Mouse (Mus musculus) fat pad, adult 2 months (tissue): ENCODE results near the gene Acacb.

Experiments
- DNase-seq: peaks from one replicate; pipeline ENCODE4 v3.0.0-alpha.2; 2011; ENCODE audit warnings: low read depth, low spot score; ENCODE audit errors: extremely low read depth

Acacb gene

DNA sequence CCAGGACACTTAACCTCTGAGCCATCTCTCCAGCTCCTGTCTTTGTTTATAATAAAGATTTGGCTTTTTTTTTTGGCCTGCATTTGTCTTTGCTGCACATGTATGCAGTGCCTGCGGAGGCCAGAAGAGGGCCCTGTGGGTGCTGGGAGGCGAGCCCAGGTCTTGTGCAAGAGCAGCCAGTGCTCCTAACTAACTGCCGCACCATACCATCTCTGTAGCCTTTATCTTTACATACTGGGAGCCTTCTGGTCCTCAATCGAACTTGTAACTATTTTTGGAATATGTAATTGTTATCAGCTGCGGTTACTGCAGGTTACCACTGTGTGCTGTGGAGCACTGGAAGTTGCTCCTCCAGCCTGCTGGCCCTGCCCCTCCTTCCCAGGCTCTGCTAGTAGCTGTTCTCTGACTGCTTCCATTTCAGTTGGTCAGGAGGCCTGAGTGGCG lies 12.2 kb upstream of the Acacb start:
- DNase-seq: no peak

DNA sequence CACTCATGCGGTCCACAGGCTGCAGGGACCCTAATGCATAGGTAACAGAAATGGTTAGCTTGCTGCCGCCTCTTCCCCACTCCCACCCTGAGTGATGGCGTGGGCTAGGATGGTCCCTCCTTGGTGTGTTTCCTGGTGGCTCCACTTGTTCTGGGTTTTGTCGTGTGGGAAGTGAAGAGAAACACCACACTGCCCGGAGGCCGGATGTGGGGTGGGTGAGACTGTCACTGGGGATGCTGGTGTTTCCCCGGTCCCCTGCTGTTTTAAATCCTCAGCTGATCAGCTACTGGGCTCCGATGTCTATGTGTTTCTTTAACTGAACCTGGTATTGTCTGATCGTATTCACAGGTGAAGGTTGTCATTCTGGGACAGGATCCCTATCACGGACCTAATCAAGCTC lies 10.8 kb upstream of the Acacb start:
- no peak for DNase-seq

DNA sequence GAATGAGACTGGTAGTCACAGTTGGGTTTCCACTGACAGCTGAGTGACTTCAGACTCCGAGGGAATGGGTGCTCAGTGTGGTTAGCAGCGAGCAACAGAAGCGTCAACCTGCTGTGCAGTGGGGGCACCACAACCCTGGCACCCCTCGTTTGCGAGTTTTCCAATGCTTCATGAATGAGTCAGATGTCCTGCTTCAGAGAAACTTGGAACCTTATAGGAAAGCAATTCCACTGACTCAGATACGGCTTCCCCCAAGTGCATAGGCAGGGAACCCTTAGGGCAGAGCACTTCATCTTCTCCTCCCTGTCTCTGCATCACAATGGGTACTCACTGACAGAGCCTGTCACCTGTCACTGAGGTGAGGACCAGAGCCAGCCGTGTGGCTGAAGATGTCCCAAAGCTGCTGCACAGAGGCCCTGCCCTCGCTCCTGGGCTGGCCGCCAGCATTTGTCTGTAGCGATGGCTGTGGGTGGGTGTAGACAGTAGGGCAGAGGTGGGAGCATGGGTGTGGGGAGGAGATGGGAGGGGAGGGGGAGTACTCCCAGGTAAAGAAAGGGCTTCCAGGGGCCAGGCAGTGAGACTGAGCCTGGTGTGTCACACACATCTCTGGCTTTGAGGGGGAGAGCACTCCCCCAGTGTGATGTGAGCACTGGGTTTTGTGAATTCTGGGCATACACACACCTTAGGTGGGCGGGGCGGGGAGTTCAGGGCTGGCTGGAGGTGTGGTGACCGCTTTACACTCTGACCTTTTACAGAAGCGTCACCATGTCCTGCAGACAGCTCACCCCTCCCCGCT lies 8.7 kb upstream of the Acacb start:
- DNase-seq: no peak

DNA sequence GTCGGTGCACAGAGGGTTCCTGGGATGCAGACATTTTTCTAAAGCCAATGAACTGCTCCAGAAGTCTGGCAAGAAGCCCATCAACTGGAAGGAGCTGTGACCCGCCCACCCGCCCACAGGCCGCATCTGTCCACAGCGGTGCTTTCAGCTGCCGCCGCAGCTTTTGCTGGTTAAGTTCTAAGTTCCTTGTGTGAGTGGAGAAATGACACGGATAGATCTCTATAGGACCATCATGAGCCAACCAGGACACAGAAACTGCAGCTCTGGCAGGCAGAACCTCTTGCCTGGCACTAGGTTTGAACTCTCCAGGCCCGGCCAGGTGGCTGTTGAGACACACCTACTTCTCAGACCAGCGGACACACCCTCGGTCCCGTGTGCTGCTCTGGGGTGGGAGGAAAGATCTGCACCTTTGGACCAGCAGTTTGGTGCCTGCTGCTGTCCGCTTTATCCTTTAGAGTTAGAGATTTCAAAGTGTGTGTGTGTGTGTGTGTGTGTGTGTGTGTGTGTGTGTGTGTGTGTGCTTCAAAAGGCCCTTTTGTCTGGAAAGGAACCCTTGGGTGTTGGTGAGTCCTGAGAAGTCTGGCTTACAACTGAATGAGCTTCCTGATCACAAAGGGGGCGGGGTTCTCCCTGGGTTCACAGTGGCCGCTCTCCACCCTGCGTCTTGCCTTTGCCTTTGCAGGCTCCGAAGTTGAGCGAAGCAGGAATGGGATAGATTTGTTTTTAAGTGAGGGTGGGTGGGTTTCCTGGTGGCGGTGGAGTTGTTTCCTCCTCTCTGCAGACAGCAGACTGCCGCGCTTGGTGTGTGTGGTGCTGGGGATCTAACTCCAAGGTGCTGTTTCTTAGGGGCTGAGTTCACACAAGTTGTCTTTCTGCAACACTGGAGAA lies 7.8 kb upstream of the Acacb start:
- DNase-seq: no peak

DNA sequence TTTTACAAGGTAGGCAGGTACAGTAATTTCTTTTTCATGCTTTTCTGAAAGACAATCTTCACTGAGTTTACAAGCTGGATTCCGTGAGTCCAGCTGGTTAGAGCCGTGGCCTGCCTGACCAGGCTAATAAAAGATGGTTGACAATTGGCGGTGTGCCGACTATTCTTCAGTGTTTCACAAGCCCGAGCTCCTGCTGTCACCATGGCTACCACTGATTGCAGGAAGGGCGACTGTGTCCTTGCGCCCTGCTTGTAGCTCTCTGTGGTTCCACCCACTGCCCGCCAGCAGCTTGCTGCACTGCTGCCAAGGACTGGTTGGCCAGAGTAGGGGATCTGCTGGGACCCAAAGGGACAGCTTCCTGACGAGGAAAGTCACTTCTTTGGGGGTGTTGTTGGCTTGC lies 7.2 kb upstream of the Acacb start:
- DNase-seq: no peak

DNA sequence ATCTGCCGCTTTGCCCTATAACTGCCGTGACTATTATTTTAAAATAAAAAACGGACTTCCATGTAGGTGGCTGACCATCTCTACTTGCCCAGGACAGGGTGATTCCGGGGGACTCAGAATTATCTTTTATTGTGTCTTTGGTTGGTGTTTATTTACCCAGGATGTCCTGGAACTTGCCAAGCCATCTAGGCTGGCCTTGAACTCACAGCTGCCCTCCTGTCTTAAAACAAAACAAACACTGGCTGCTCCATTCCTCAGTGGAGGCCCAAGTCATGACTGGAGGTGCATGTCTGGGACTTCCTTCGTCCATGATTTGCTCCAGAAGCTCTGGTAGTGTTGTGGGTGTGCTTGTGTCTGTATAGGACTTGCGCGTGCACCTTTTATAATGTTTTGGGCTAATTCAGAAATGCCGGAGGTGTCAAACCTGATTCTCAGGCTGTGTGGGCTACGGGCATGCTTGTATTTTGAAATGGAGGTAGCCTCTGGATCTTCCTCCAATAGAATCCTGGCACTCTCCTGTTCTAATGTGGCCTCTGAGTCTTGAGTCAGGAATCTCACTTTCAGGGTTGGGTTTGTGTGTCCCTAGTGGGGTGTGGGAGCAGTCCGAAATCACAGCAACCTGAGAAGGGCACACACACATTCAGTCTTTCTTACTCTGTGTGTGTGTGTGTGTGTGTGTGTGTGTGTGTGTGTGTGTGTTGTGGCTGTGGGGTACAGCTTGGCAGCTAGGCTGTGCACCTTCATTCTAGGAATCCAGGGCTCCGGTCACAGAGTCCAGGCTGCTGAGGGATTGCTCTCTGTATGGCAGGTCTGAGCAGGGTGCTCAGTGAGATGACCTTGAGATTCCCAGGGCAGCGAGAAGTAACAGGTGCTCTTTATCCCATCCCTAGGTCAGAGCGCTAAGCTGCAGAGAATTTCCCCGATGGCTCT lies 973 bp downstream of the Acacb start:
- no peak for DNase-seq

DNA sequence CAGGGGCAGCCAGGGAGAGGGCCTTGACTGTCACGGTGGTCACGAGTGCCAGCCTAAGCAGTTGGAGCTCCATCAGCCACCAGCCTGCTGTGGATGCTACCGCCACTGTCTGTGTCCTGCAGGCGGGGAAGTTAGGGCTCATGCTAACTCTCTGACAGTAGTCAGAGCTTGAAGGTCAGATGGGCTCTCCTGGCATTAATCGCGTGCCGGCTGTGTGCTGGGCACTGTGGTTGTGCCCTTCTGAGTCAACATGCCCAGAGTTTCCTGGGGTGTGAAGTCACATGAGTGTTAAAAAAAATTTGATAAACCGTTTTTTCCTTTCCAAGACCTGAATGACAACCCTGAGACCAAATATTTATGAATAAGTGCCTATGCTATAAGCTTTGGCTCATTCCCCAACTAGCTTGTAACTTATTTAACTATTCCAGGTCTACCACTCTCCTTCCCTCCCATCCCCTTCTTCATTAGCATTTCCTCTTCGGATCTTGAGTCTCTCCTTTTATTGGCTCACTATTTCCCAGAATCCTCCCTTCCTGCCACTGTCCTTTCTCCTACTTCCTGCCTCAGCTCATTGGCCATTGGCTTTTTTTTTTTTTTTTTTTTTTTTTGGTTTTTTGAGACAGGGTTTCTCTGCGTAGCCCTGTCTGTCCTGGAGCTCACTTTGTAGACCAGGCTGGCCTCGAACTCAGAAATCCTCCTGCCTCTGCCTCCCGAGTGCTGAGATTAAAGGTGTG lies 6.2 kb downstream of the Acacb start:
- DNase-seq: no peak

DNA sequence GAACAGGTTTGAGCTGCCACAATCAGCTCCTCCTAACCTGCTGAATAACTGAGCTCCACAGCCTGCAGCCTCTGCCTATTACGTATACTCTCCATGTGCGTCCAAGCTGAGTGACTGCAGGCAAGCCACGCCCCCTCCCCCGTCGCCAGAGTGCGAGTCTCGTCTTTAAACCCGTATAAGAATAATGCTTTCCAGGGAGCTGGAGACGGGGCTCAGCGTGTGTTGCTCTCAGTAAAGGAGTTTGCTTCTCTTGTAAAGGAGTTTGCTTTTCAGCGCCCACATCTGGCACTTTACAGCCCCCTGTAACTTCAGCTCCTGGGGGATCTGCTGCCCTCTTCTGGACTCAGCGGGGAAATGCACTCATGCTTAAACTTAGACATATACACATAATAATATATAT lies 7.2 kb downstream of the Acacb start:
- no peak for DNase-seq

DNA sequence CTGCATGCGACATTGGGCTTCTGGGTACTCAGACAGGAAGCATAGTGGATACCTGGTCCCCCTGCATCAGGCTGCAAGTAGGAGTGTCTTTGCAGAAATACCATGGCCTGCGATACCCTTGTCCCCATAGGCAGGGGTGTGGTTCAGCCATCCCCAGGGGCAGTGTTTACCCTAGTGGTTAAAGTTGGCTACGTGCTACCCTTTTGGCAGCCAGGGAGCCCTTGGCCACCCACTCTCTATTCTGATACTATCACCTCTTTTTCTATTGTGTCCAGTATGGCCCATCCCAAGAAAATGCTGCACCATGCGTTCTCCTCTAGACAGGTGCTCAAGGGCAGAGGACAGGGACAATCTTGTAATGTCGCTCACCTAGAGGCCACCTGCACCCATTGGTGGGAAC lies 8.4 kb downstream of the Acacb start:
- no peak for DNase-seq

DNA sequence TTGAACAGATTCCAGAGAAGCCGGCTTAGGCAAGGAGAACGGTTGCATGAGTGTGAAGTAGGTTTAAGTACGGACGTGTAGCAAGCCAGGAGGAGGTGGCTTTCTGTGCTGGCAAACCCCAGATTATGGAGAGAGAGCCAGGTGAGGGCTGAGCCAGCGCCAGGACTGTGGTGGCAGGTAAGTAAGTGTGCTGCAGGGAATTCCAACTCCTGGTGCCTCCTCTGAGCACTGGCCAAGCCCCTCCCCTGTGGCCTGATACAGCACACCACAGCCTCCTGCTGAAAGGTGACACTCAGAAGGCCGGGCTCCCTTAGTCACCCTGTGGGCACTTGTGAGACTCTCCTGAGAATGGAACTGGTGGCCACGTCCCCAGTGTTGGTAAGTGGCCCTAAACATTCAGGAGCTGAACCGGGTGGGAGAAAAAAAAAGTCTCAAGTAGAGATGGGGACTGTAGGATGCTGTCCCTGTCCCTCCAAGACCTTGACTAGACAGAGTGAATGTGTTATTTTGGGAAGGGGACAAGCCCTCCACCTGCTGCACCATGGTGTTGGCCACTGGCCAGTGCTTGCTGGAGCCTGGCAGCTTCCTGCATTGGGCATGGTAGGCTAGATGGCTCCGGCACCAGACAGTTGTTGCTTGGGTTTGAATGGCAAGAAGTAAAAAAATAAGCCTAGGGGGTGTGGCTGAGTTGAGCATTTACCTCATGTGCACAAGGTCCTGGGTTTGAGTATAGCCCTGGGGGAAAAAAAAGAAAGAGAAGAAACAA lies 9.0 kb downstream of the Acacb start:
- peak; percentile 95 for DNase-seq

DNA sequence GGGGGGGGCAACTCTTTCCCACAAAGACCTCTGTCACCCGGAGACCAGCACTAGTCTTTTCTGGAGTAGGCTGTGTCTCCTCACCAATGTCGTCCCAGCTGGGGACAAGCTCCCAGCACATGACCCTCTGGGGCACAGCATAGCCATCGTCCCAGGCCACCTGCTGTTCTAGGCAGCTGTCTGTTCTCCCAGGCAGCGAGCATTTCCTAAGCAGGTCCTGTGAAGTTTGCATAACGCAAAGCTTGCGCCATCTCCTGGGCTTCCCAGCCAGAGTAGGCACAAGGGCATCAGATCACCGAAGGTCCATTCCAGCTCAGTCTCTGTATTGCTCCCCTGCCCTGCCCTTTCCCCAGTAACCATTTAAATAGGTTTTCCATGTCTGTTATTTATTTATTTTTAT lies 10.9 kb downstream of the Acacb start:
- no peak for DNase-seq

DNA sequence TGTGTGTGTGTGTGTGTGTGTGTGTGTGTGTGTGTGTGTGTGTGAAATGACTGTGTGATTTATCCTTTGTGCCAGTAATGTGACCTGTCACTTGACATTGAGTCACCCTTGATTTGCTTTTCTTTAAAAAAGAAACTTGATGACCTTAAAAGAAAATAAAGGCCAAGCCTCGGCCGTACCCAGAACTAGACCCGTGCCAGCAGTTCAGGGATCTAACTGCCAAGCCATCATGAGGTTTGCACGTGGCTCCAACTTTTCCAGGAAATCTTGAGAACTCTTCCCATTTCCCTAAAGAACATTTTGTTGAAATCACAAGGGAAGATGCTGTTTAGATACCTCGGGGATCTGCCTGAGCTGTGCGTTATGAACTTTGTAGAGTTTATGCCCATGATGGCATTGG lies 15.1 kb downstream of the Acacb start:
- DNase-seq: no peak

DNA sequence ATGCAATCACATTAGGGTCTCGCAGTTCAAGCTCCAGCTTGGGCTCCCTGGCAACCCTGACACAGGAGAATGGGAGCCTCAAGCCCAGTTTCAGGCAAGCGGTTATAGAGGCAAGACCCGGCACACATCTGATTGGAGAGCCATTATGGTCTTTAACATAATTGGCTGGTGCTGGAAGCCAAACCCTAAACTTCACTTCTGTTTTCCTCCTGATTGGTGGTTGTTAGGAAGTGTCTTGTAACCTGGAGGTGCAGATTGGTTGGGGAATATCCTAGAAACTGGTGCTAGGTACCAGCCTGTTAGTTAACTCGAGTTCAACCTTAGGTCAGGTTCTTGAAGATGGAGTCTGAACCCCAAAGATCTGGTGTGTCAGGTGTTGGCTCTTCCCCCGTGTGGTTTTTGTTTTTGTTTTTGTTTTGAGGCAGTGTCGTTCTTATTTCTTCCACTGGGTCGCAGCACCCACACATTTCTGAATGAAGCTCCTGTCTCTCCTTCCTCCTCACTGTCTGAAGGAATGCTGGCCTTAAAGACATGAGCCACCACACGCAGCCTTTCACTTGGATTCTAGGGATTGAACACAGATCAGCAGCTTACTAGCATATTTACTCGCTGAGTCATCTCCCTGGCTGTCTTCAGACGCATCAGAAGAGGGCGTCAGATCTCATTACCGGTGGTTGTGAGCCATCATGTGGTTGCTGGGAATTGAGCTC lies 15.9 kb downstream of the Acacb start:
- no peak for DNase-seq

DNA sequence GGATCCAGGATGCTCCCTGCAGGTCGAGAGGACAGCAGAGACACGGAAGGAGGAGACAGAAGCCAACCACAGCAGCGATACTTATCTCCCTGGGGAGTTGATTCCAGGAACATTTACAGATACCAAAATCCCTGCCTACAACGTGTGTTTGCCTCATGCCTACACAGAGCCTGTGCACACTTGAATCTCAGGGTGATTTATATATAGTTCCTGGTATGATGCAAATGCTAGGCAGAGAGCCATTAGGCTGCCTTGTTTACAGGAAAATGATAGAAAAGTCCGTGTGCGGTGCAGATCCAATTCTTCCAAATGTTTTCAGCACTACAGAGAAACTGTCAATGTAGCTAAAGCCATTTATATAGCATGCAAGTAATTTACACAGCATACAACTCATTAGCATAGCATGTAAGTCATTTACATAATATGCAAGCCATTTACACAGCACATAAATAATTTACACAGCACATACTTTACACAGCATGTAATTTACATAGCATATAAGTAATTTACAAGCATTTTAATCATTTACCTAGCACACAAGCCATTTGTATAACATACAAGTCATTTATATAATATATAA lies 16.9 kb downstream of the Acacb start:
- no peak for DNase-seq

DNA sequence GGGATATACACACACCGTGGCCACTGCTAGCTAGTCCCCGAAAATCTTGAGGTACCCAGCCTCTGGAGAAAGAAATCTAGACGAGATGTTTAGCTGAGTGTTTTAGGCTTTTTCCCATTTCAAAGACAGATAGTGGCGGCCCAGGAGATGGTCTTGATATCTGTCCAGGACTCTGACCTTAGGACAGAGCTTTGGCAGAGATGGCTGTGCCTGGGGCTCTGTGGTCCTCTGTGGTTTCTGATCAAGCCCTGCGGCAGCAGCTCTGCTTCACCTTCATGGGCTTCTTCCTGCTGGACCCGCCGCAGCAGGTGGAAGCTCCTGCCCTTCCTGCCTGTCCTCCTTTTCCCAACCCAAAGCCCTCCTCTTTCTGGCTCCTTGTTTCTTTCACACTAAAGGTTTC lies 24.0 kb downstream of the Acacb start:
- no peak for DNase-seq

DNA sequence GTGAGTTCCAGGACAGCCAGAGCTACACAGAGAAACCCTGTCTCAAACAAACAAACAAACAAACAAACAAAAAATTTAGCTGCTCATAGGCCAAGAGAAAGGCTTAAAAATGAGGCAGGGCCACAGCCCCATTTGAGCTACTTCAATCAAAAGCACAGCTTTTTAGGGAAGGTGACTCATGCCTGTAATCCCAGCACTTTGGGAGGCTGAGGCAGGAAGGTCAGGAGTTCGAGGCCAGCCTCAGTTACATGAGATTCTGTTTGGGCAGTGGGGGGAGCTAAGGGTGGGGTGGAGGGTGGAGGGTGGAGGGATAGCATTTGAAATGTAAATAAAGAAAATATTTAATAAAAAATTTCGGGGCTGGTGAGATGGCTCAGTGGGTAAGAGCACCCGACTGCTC lies 26.6 kb downstream of the Acacb start:
- no peak for DNase-seq

DNA sequence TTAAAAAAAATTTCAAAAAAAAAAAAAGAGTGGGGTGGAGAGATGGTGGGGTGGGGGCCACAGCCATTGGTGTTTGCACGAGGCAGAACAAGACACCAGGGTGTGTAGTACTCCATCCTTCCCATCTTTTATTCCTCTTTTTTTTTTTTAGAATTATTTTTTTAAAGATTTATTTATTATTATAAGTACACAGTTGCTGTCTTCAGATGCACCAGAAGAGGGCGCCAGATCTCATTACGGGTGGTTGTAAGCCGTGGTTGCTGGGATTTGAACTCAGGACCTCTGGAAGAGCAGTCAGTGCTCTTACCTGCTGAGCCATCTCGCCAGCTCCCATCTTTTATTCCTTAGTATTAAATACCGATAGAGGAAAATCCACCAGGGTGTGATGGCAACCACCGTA lies 27.1 kb downstream of the Acacb start:
- DNase-seq: no peak

DNA sequence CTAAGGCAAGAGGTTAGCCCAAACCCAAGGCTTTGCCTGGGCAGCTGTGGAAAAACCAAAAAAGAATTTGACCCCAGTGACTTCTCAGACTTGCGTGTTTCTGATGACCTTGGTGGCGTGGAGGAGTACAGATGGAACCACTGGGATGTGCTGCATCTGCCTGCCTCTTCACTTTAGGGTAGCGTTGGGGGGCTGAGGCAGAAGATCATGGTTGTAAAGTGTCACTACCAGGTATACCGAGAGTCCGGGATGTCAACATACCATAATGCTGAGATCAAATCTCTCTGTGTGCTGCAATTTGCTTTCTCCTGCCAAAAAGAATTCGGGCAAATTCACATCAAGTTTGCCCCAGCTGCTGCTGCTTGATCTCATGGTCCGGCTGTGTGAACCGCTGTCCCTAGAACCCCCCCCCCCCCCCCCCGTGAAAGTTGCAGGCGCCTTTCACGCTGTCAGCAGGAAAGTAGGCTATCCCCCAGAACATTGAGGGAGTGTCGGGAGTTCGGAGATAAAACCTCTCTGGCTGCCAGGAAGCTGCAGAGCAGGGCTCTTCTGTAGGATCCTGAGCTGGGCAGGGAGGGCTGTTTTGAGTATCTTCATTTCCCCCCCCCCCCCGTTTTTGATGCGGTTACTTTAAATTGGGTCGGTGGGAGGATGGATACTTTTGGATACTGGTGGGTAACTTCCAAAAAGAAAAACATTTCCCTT lies 27.7 kb downstream of the Acacb start:
- DNase-seq: no peak
